Mouse (Mus musculus): Measurements from ENCODE around the gene Rtn4rl1. TPM values are rescaled to one million over a fixed set of nuclear protein-coding genes. Genes with fewer than 3 reads are reported as not detected.

The Rtn4rl1 gene
- polyA plus RNA-seq, 1 experiment from 2014 or later: 12.7 TPM

DNA sequence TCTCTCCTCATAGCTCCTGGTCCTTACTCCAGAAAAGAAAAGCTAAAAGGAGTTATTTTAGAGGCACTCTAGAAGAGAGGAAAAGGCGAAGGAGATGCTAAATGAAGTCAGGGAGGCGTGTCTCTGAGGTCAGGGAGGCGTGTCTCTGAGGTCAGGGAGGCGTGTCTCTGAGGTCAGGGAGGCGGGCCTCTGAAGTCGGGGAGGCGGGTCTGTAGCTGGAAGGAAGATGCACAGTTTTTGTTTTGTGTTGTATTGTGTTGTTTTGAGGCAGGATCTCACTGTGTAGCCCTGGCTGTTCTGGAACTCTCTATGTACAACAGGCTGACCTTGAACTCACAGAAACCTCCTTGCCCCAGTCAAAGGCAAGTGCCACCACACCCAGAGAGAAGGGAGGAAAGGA, 4.4 kb downstream of the Rtn4rl1 start:
- peaks cover 33% of the 10 kb centered on the region for H3K4me1 ChIP-seq (ENCODE audit: control insufficient read depth, insufficient read depth, low read length)
- no peak overlapping the region for H3K9ac ChIP-seq (ENCODE audit: low read depth, low read length)

DNA sequence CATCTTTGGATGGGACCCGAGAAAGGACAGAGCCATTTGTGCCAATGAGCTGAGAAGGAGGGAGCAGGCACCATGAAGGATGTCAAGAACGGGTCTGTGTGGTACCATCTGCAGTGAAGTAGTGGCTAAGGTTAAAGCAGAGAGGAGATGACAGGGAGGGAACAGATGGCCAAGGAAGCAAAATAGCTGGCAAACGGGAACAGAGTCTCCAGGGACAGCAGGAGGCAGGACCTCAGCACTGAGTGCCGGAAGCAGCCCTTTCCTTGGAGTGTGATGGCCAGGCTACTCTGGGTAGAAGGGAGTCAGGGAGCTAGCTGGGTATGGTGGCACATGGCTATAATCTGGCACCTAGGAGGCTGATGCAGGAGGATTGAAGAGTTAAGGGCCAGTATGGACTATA, 5.2 kb downstream of the Rtn4rl1 start:
- Histone ChIP-seq H3K4me2 (no peak overlapping the region), H3K9me3 (replicated peaks; ENCODE audit: control insufficient read depth, low read length) (no peaks in the 10 kb centered on the region), H3K27ac (ENCODE audit: low read depth, low read length) (no peak overlapping the region), H3K4me3 (ENCODE audit: low read depth, low read length) (no peak overlapping the region), H3K36me3 (ENCODE audit: control insufficient read depth, insufficient read depth, low read length) (no peaks in the 10 kb centered on the region), H3K4me1 (ENCODE audit: control insufficient read depth, insufficient read depth, low read length) (peaks cover 38% of the 10 kb centered on the region), H3K9ac (ENCODE audit: low read depth, low read length) (no peak overlapping the region), H3K27me3 (ENCODE audit: control insufficient read depth, insufficient read depth, low read length) (peaks cover 36% of the 10 kb centered on the region)
- ATAC-seq (replicated peaks; ENCODE audit: insufficient number of reproducible peaks, low FRiP score, low TSS enrichment): no peak
- WGBS (ENCODE audit: insufficient replicate concordance): 69% methylated on average over 4 of the region's 4 CpGs

More for the DNA sequence above, 4.4 kb downstream of the Rtn4rl1 start:
- Histone ChIP-seq H3K9me3 (replicated peaks; ENCODE audit: control insufficient read depth, low read length) (no peaks in the 10 kb centered on the region), H3K36me3 (ENCODE audit: control insufficient read depth, insufficient read depth, low read length) (no peaks in the 10 kb centered on the region), H3K4me3 (ENCODE audit: low read depth, low read length) (no peak overlapping the region), H3K4me2 (no peak overlapping the region), H3K27me3 (ENCODE audit: control insufficient read depth, insufficient read depth, low read length) (peaks cover 43% of the 10 kb centered on the region), H3K27ac (ENCODE audit: low read depth, low read length) (no peak overlapping the region)
- WGBS (ENCODE audit: insufficient replicate concordance): 46% methylated on average over 7 of the region's 7 CpGs
- no peak for ATAC-seq (replicated peaks; ENCODE audit: insufficient number of reproducible peaks, low FRiP score, low TSS enrichment)

DNA sequence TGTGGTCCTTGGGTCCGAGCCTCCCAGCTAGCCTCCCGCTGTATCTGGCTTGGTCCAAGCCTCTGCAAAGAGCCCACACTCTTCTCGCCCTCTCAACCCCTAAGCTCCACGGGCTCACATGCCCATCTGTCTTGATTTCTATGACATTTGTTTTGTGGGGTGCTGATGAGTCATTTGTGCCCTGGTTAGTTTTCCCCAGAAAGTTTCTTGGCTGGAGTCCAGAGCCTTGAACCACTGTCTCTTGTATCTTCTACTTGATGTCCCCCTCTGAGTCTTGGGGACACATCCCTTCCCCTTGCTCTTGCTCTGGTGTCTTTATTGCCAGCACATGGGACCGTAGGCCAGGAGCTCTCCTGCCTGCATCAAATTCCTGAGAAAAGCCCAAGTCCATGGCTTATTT, 6.4 kb downstream of the Rtn4rl1 start:
- 84% methylated on average over 5 of the region's 5 CpGs for WGBS (ENCODE audit: insufficient replicate concordance)
- no peak overlapping the region for H3K9ac ChIP-seq (ENCODE audit: low read depth, low read length)
- H3K4me3 ChIP-seq (ENCODE audit: low read depth, low read length): no peak overlapping the region
- peaks cover 42% of the 10 kb centered on the region for H3K4me1 ChIP-seq (ENCODE audit: control insufficient read depth, insufficient read depth, low read length)
- no peaks in the 10 kb centered on the region for H3K36me3 ChIP-seq (ENCODE audit: control insufficient read depth, insufficient read depth, low read length)
- no peak for ATAC-seq (replicated peaks; ENCODE audit: insufficient number of reproducible peaks, low FRiP score, low TSS enrichment)
- peaks cover 25% of the 10 kb centered on the region for H3K27me3 ChIP-seq (ENCODE audit: control insufficient read depth, insufficient read depth, low read length)
- no peak overlapping the region for H3K4me2 ChIP-seq
- no peak overlapping the region for H3K27ac ChIP-seq (ENCODE audit: low read depth, low read length)
- no peaks in the 10 kb centered on the region for H3K9me3 ChIP-seq (replicated peaks; ENCODE audit: control insufficient read depth, low read length)

DNA sequence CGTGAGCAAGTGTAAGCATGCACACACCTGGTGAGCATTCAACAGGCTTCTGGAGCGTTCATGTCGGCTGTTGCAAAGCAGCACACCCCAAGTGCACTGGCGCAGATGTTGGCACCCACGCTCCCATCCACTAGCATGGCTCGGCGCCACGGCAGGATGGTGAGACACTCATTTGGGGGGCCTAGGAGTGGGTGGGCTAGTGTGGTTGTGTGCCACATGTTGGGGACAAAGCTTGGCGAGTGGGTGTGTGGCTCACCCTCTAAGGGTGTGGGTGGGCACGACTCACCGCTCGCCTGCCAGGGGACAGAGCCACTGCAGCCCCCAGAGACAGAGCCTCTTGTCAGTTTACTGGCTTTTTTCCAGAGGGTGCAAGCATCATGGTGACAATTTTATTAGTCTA, 7.4 kb downstream of the Rtn4rl1 start:
- Histone ChIP-seq H3K27ac (ENCODE audit: low read depth, low read length) (no peak overlapping the region), H3K4me2 (no peak overlapping the region), H3K4me3 (ENCODE audit: low read depth, low read length) (no peak overlapping the region), H3K9me3 (replicated peaks; ENCODE audit: control insufficient read depth, low read length) (no peaks in the 10 kb centered on the region), H3K36me3 (ENCODE audit: control insufficient read depth, insufficient read depth, low read length) (no peaks in the 10 kb centered on the region), H3K4me1 (ENCODE audit: control insufficient read depth, insufficient read depth, low read length) (peaks cover 38% of the 10 kb centered on the region), H3K27me3 (ENCODE audit: control insufficient read depth, insufficient read depth, low read length) (peaks cover 15% of the 10 kb centered on the region), H3K9ac (ENCODE audit: low read depth, low read length) (no peak overlapping the region)
- 90% methylated on average over 12 of the region's 12 CpGs for WGBS (ENCODE audit: insufficient replicate concordance)
- no peak for ATAC-seq (replicated peaks; ENCODE audit: insufficient number of reproducible peaks, low FRiP score, low TSS enrichment)

DNA sequence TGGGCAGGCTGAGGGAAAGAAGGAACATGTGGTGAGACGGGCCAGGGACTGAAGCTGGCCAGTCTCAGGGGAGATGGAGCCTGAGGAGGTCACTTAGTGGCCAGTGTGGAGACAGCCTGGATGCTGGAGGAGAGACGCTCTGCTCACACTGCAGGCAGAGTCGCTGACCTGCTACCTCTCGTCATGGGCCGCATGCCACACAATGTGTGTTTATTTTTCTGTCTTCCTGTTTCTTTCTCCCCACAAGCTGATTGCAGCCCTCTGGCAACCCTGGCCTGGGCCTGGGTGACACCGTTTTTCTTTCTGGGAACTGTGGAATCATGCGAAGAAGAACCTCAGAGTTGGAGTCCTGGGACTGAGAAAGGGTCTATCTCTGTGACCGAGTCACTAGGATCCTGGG, 8.1 kb downstream of the Rtn4rl1 start:
- Histone ChIP-seq H3K4me1 (ENCODE audit: control insufficient read depth, insufficient read depth, low read length) (peaks cover 37% of the 10 kb centered on the region), H3K4me2 (no peak overlapping the region), H3K27me3 (ENCODE audit: control insufficient read depth, insufficient read depth, low read length) (peaks cover 7% of the 10 kb centered on the region), H3K9me3 (replicated peaks; ENCODE audit: control insufficient read depth, low read length) (no peaks in the 10 kb centered on the region), H3K9ac (ENCODE audit: low read depth, low read length) (0 out of 2 replicates have a peak overlapping the region, but pooled peaks have one; percentile 10), H3K4me3 (ENCODE audit: low read depth, low read length) (no peak overlapping the region), H3K36me3 (ENCODE audit: control insufficient read depth, insufficient read depth, low read length) (no peaks in the 10 kb centered on the region), H3K27ac (ENCODE audit: low read depth, low read length) (no peak overlapping the region)
- whole genome bisulfite sequencing (ENCODE audit: insufficient replicate concordance): 46% methylated on average over 8 of the region's 8 CpGs
- no peak for ATAC-seq (replicated peaks; ENCODE audit: insufficient number of reproducible peaks, low FRiP score, low TSS enrichment)

DNA sequence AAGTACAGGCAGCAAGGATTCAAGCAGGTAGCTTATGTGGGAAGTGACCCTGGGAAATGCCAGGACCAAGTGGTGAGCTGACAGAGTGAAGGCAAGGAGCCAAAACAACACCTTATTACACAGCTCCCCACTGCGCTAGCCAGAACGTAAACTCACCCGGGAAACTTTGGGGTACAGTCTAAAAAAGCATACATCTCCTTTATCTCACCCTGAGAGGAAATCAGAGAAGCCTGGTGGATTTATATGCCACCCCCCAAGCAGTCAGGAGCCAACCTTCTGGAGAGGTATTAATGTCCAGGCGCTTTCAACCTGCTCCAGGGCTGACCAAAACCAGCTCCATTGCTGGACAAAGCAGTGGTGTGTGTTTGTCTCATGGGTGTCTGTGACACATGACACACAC, 10.3 kb downstream of the Rtn4rl1 start:
- H3K4me3 ChIP-seq (ENCODE audit: low read depth, low read length): no peak overlapping the region
- WGBS (ENCODE audit: insufficient replicate concordance): 87% methylated on average over 4 of the region's 4 CpGs
- H3K9ac ChIP-seq (ENCODE audit: low read depth, low read length): no peak overlapping the region

DNA sequence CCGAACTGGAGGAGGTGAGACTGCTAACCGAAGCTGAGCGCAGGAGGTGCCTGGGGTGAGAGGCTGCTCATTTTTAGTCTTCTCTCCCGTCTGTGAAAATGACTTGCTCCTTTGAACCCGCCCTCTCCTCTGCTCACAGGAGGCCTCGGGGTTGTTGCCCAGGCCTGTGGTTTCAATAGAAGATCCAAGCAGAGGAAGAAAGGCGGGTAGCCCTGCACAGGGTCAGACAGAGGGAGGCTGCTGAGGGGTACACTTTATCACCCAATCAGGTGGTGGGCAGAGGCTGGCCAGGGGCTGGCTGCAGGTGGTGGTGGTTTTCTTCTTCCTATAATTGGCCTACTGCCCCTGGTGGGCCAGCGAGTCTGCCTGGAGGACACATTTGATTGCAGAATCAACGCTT, 10.9 kb downstream of the Rtn4rl1 start:
- no peaks in the 10 kb centered on the region; the same call in 1 of the 2 replicates for H3K27me3 ChIP-seq (ENCODE audit: control insufficient read depth, insufficient read depth, low read length)
- no peaks in the 10 kb centered on the region for H3K9me3 ChIP-seq (replicated peaks; ENCODE audit: control insufficient read depth, low read length)
- no peak overlapping the region for H3K4me2 ChIP-seq
- WGBS (ENCODE audit: insufficient replicate concordance): 61% methylated on average over 9 of the region's 9 CpGs
- no peak overlapping the region for H3K9ac ChIP-seq (ENCODE audit: low read depth, low read length)
- no peak overlapping the region for H3K4me3 ChIP-seq (ENCODE audit: low read depth, low read length)
- no peaks in the 10 kb centered on the region for H3K36me3 ChIP-seq (ENCODE audit: control insufficient read depth, insufficient read depth, low read length)
- no peak overlapping the region for H3K27ac ChIP-seq (ENCODE audit: low read depth, low read length)
- peaks cover 43% of the 10 kb centered on the region for H3K4me1 ChIP-seq (ENCODE audit: control insufficient read depth, insufficient read depth, low read length)
- no peak for ATAC-seq (replicated peaks; ENCODE audit: insufficient number of reproducible peaks, low FRiP score, low TSS enrichment)

More for the DNA sequence above, 10.3 kb downstream of the Rtn4rl1 start:
- Histone ChIP-seq H3K36me3 (ENCODE audit: control insufficient read depth, insufficient read depth, low read length) (no peaks in the 10 kb centered on the region), H3K9me3 (replicated peaks; ENCODE audit: control insufficient read depth, low read length) (no peaks in the 10 kb centered on the region), H3K27me3 (ENCODE audit: control insufficient read depth, insufficient read depth, low read length) (no peaks in the 10 kb centered on the region; the same call in 1 of the 2 replicates), H3K4me2 (no peak overlapping the region), H3K27ac (ENCODE audit: low read depth, low read length) (no peak overlapping the region), H3K4me1 (ENCODE audit: control insufficient read depth, insufficient read depth, low read length) (peaks cover 38% of the 10 kb centered on the region)
- no peak for ATAC-seq (replicated peaks; ENCODE audit: insufficient number of reproducible peaks, low FRiP score, low TSS enrichment)

DNA sequence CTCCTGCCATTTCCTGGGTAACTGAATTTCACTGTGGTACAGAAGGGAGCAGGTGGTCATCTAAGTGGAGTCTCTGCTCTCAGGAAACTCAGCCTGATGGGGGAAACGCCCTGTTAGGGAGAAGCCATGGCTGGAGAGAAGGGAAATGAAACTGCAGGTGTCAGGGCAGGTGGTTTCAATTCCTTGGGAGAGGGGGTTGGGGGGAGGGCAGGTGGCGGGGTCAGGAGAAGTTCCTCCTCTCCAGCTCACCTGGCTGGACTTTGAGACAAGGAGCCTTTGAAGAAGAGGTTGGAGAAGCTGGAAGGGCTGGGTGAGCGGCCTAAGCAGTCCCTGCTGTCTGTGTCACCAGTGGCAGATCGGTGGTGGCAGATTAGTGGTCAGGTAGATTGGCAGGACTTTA, 12.8 kb downstream of the Rtn4rl1 start:
- H3K27ac ChIP-seq (ENCODE audit: low read depth, low read length): no peak overlapping the region
- H3K4me3 ChIP-seq (ENCODE audit: low read depth, low read length): no peak overlapping the region
- no peak for ATAC-seq (replicated peaks; ENCODE audit: insufficient number of reproducible peaks, low FRiP score, low TSS enrichment)
- no peaks in the 10 kb centered on the region for H3K36me3 ChIP-seq (ENCODE audit: control insufficient read depth, insufficient read depth, low read length)
- H3K9ac ChIP-seq (ENCODE audit: low read depth, low read length): no peak overlapping the region
- H3K4me2 ChIP-seq: no peak overlapping the region
- no peaks in the 10 kb centered on the region for H3K27me3 ChIP-seq (ENCODE audit: control insufficient read depth, insufficient read depth, low read length)
- 77% methylated on average over 4 of the region's 4 CpGs for WGBS (ENCODE audit: insufficient replicate concordance)
- no peaks in the 10 kb centered on the region for H3K9me3 ChIP-seq (replicated peaks; ENCODE audit: control insufficient read depth, low read length)
- H3K4me1 ChIP-seq (ENCODE audit: control insufficient read depth, insufficient read depth, low read length): peaks cover 52% of the 10 kb centered on the region

DNA sequence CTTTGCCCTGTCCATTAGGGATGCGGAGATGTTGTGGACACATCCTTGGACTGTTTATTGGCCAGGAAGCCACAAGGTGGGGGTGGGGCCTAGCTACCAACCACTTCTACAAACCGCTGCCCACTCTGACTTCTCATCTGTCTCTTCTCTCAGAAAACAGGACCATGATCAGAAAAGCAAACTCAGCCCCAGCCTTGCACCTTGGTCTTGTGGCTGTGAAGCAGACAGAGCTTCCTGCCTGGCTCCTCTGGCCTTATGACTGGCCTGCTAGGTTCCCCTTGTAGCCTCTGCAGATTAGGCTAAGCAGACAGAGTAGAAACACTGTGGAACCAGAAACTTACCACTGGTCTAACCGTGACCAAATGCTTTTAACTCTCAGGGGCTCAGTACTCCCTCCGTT, 15.8 kb downstream of the Rtn4rl1 start:
- Histone ChIP-seq H3K27ac (ENCODE audit: low read depth, low read length) (peak overlapping the region; percentile 37; the same call in 1 of the 2 replicates), H3K9ac (ENCODE audit: low read depth, low read length) (no peak overlapping the region; the same call in 1 of the 2 replicates), H3K4me1 (ENCODE audit: control insufficient read depth, insufficient read depth, low read length) (peaks cover 58% of the 10 kb centered on the region), H3K4me3 (ENCODE audit: low read depth, low read length) (no peak overlapping the region), H3K4me2 (no peak overlapping the region), H3K27me3 (ENCODE audit: control insufficient read depth, insufficient read depth, low read length) (0 out of 2 replicates have a peak, but pooled peaks cover 6% of the 10 kb centered on the region), H3K9me3 (replicated peaks; ENCODE audit: control insufficient read depth, low read length) (no peaks in the 10 kb centered on the region), H3K36me3 (ENCODE audit: control insufficient read depth, insufficient read depth, low read length) (no peaks in the 10 kb centered on the region)
- WGBS (ENCODE audit: insufficient replicate concordance): 57% methylated on average over 4 of the region's 4 CpGs
- no peak for ATAC-seq (replicated peaks; ENCODE audit: insufficient number of reproducible peaks, low FRiP score, low TSS enrichment)
